Mouse (Mus musculus) left cerebral cortex, adult 18-20 months (tissue): Measurements from ENCODE around the gene Paqr7. TPM values are rescaled to one million over a fixed set of nuclear protein-coding genes. Genes with fewer than 3 reads are reported as not detected.

Source experiments
- microRNA-seq, 2 experiments: library from miRNA; unstranded; fragments of <30 nt; microRNA quantifications; one replicate each; pipeline ENCODE4 v1.2.0; 2021
- total RNA-seq, 2 experiments: library from RNA; stranded (reverse); gene quantifications; 2 replicates each; pipeline ENCODE4 v1.2.3; 2021

Gene Paqr7
- total RNA-seq, 2 experiments from 2014 or later = 63.5 to 70.1 TPM

Small RNAs within 50 kb of the gene (microRNA-seq; reads per million reads assigned to microRNA genes)
- 2.0 to 2.5 reads per million in 2 experiments for gene Gm23634

Other genes with a start within 250 kb of the Paqr7 start
- gene Gm30191, start 249.8 kb upstream of the Paqr7 start, total RNA-seq = not detected
- gene Grrp1, start 242.6 kb upstream of the Paqr7 start, total RNA-seq = 1 to 10 TPM; 2.2 to 3.8 TPM
- gene Pdik1l, start 208.8 kb upstream of the Paqr7 start, total RNA-seq = 10 to 100 TPM; 18.7 to 24.4 TPM
- gene Trim63, start 181.6 kb upstream of the Paqr7 start, total RNA-seq = under 1 TPM; 0.30 to 0.35 TPM
- gene Slc30a2, start 153.5 kb upstream of the Paqr7 start, total RNA-seq = under 1 TPM in 1 of 2 experiments, not detected in 1; 0.40 TPM
- gene Extl1, start 112.8 kb upstream of the Paqr7 start, total RNA-seq = 10 to 100 TPM; 44.0 to 45.4 TPM
- gene Pafah2, start 100.4 kb upstream of the Paqr7 start, total RNA-seq = 1 to 10 TPM; 4.8 to 7.4 TPM
- gene Stmn1, start 28.4 kb upstream of the Paqr7 start, total RNA-seq = 1,000 to 10,000 TPM; 1,034 to 1,073 TPM
- under 1 TPM in 1 of 2 experiments, not detected in 1; 0.54 TPM for gene Aunip, start 14.3 kb downstream of the Paqr7 start, total RNA-seq
- 10 to 100 TPM; 65.3 to 66.0 TPM for gene Mtfr1l, start 38.7 kb downstream of the Paqr7 start, total RNA-seq
- gene Selenon, start 55.5 kb downstream of the Paqr7 start, total RNA-seq = 10 to 100 TPM; 23.1 to 25.7 TPM
- gene Man1c1, start 207.6 kb downstream of the Paqr7 start, total RNA-seq = 10 to 100 TPM; 44.5 to 45.6 TPM